Mouse (Mus musculus) hindbrain, embryonic 11.5 days (tissue): Measurements from ENCODE around the gene Odf3l2. TPM values are rescaled to one million over a fixed set of nuclear protein-coding genes. Genes with fewer than 3 reads are reported as not detected.

Experiments used
- ATAC-seq: fragments of 200-750 bp; cut with Nextera tagmentation; 2 replicates; pipeline ENCODE4 v1.8.0; 2017; ENCODE audit warnings: mild to moderate bottlenecking, moderate TSS enrichment, moderate library complexity; ENCODE audit not compliant: low FRiP score
- DNase-seq: peaks from one replicate; pipeline ENCODE4 v3.0.0-alpha.2; 2015; ENCODE audit warnings: low spot score
- H3K27ac ChIP-seq: fragments of 300-500 bp; sonication (generic); 2 replicates; pipeline ENCODE4 v1.5.1; 2014; ENCODE audit warnings: mild to moderate bottlenecking, low read depth, low read length
- H3K27me3 ChIP-seq: fragments of 300-500 bp; sonication (generic); 2 replicates; pipeline ENCODE4 v1.6.1; 2014; ENCODE audit warnings: mild to moderate bottlenecking, low read length, moderate library complexity, mixed read lengths; ENCODE audit not compliant: control insufficient read depth, insufficient read depth
- H3K36me3 ChIP-seq: fragments of 300-500 bp; sonication (generic); 2 replicates; pipeline ENCODE4 v1.6.1; 2014; ENCODE audit warnings: mild to moderate bottlenecking, low read length, moderate library complexity, mixed read lengths; ENCODE audit not compliant: control insufficient read depth, insufficient read depth
- H3K4me1 ChIP-seq: fragments of 300-500 bp; sonication (generic); replicated peaks from 2 replicates; pipeline ENCODE4 v1.6.1; 2014; ENCODE audit warnings: low read length, mixed read lengths; ENCODE audit not compliant: control insufficient read depth, insufficient read depth
- H3K4me2 ChIP-seq: fragments of 300-500 bp; sonication (generic); replicated peaks from 2 replicates; pipeline ENCODE4 v1.6.1; 2014; ENCODE audit warnings: mild to moderate bottlenecking, low read depth, low read length
- H3K4me3 ChIP-seq: fragments of 300-500 bp; sonication (generic); 2 replicates; pipeline ENCODE4 v1.5.1; 2014; ENCODE audit warnings: low read depth, low read length
- H3K9ac ChIP-seq: fragments of 300-500 bp; sonication (generic); 2 replicates; pipeline ENCODE4 v1.6.1; 2014; ENCODE audit warnings: low read depth, low read length
- H3K9me3 ChIP-seq: fragments of 300-500 bp; sonication (generic); 2 replicates; pipeline ENCODE4 v1.6.1; 2016; ENCODE audit warnings: low read length; ENCODE audit not compliant: control insufficient read depth
- WGBS: fragments of 180-500 bp; shearing (Covaris S2); extraction: QIAGEN DNeasy Blood & Tissue Kit; methylation state at CpG from one replicate; pipeline ENCODE4 v1.1.7; 2014; 5-methylcytosine and 5-hydroxymethylcytosine counted together
- polyA plus RNA-seq: library from polyadenylated mRNA; unstranded; fragments of >200 nt; fragmentation: Nextera tagmentation; extraction: Ambion mirVana; gene quantifications from 2 replicates; pipeline ENCODE4 v1.2.1, GENCODE M21; 2014

The Odf3l2 gene
- polyA plus RNA-seq, 1 experiment from 2014 or later: not detected

- Histone ChIP-seq H3K4me2 (peak overlapping the region; percentile 89; the same call in 1 of the 2 replicates), H3K27ac (peak overlapping the region; percentile 92), H3K4me3 (no peak overlapping the region), H3K27me3 (peaks cover 7% of the 10 kb centered on the region), H3K9me3 (no peaks in the 10 kb centered on the region), H3K4me1 (no peaks in the 10 kb centered on the region; the same call in 1 of the 2 replicates), H3K36me3 (no peaks in the 10 kb centered on the region), H3K9ac (peak overlapping the region; percentile 88)
- peak; percentile 46 for ATAC-seq
- peak; percentile 75 for DNase-seq
- WGBS: 3% methylated on average over 23 of the region's 23 CpGs
Observed at GRCm38 (mm10) chr10:79638486-79639204, 6.9 kb downstream of the Odf3l2 start.

- DNase-seq (peak; percentile 83), ATAC-seq (peak; percentile 86)
- no peaks in the 10 kb centered on the region for H3K9me3 ChIP-seq
- peaks cover 7% of the 10 kb centered on the region for H3K27me3 ChIP-seq
- H3K4me1 ChIP-seq: no peaks in the 10 kb centered on the region; the same call in 1 of the 2 replicates
- peak within 1 kb of the TSS; percentile 89 for H3K4me2 ChIP-seq
- WGBS: under 1% methylated on average over 92 of the region's 116 CpGs
- H3K36me3 ChIP-seq: no peaks in the 10 kb centered on the region
- peak within 1 kb of the TSS; percentile 56 for H3K4me3 ChIP-seq
- H3K27ac ChIP-seq: peak within 1 kb of the TSS; percentile 92
- H3K9ac ChIP-seq: peak within 1 kb of the TSS; percentile 88
Observed at GRCm38 (mm10) chr10:79637128-79638110, 8.1 kb downstream of the Odf3l2 start, which contains the start of gene Shc2. Gene Shc2 (minus strand): TSS chr10:79637918.

GRCm38 (mm10) chr10:79636287-79636686 lies 9.3 kb downstream of the Odf3l2 start:
- Histone ChIP-seq H3K9ac (peak overlapping the region; percentile 88), H3K4me3 (peak overlapping the region; percentile 56; the same call in 1 of the 2 replicates), H3K27me3 (peaks cover 7% of the 10 kb centered on the region), H3K9me3 (no peaks in the 10 kb centered on the region), H3K4me2 (peak overlapping the region; percentile 89), H3K27ac (0 out of 2 replicates have a peak overlapping the region, but pooled peaks have one; percentile 7), H3K36me3 (no peaks in the 10 kb centered on the region), H3K4me1 (no peaks in the 10 kb centered on the region; the same call in 1 of the 2 replicates)
- ATAC-seq (no peak), DNase-seq (peak; percentile 21)
- WGBS: 83% methylated on average over 8 of the region's 8 CpGs

GRCm38 (mm10) chr10:79633006-79633777 lies 12.3 kb downstream of the Odf3l2 start:
- Histone ChIP-seq H3K4me3 (no peak overlapping the region), H3K36me3 (no peaks in the 10 kb centered on the region), H3K9ac (no peak overlapping the region), H3K4me1 (no peaks in the 10 kb centered on the region), H3K27ac (no peak overlapping the region), H3K4me2 (no peak overlapping the region), H3K9me3 (no peaks in the 10 kb centered on the region), H3K27me3 (peaks cover 2% of the 10 kb centered on the region; the same call in 1 of the 2 replicates)
- ATAC-seq (no peak), DNase-seq (no peak)
- WGBS: 82% methylated on average over 17 of the region's 17 CpGs

- ATAC-seq (no peak), DNase-seq (no peak)
- Histone ChIP-seq H3K27me3 (no peaks in the 10 kb centered on the region; the same call in 1 of the 2 replicates), H3K27ac (no peak overlapping the region), H3K4me1 (no peaks in the 10 kb centered on the region), H3K4me3 (no peak overlapping the region), H3K4me2 (no peak overlapping the region), H3K9me3 (no peaks in the 10 kb centered on the region), H3K36me3 (no peaks in the 10 kb centered on the region), H3K9ac (no peak overlapping the region)
- WGBS: 85% methylated on average over 4 of the region's 4 CpGs
Observed at GRCm38 (mm10) chr10:79631432-79631831, 14.1 kb downstream of the Odf3l2 start.

GRCm38 (mm10) chr10:79628377-79628776 lies 17.2 kb downstream of the Odf3l2 start:
- Histone ChIP-seq H3K9me3 (no peaks in the 10 kb centered on the region), H3K4me1 (no peaks in the 10 kb centered on the region; the same call in 1 of the 2 replicates), H3K27ac (no peak overlapping the region), H3K36me3 (no peaks in the 10 kb centered on the region), H3K9ac (no peak overlapping the region), H3K4me2 (no peak overlapping the region), H3K4me3 (no peak overlapping the region), H3K27me3 (no peaks in the 10 kb centered on the region)
- ATAC-seq (no peak), DNase-seq (no peak)
- WGBS: 81% methylated on average over 5 of the region's 5 CpGs

GRCm38 (mm10) chr10:79626156-79626555 lies 19.4 kb downstream of the Odf3l2 start:
- Histone ChIP-seq H3K4me3 (no peak overlapping the region), H3K9me3 (no peaks in the 10 kb centered on the region), H3K27me3 (no peaks in the 10 kb centered on the region), H3K9ac (no peak overlapping the region), H3K27ac (no peak overlapping the region), H3K4me1 (no peaks in the 10 kb centered on the region; the same call in 1 of the 2 replicates), H3K36me3 (no peaks in the 10 kb centered on the region), H3K4me2 (no peak overlapping the region)
- DNase-seq (no peak), ATAC-seq (no peak)
- WGBS: 84% methylated on average over 10 of the region's 10 CpGs

- Histone ChIP-seq H3K4me1 (no peaks in the 10 kb centered on the region; the same call in 1 of the 2 replicates), H3K4me3 (no peak overlapping the region), H3K27ac (no peak overlapping the region), H3K27me3 (no peaks in the 10 kb centered on the region), H3K9me3 (no peaks in the 10 kb centered on the region), H3K36me3 (no peaks in the 10 kb centered on the region), H3K9ac (no peak overlapping the region), H3K4me2 (no peak overlapping the region)
- DNase-seq (no peak), ATAC-seq (no peak)
- 82% methylated on average over 9 of the region's 9 CpGs for WGBS
Observed at GRCm38 (mm10) chr10:79625398-79625797, 20.1 kb downstream of the Odf3l2 start.
